Mouse (Mus musculus) hindbrain, postnatal 0 days (tissue): ENCODE measurements at regions not wholly inside any gene's neighbourhood (a gene's known extent, or its start where the extent isn't known, plus 50 kb on each side); places are given as distances from the start of the nearest gene placed in this dataset.
"Not testable (repeated sequence)": the region's sequence is repeated elsewhere in the genome, so short reads cannot be mapped to it uniquely, and the experiment has no call there.

Experiments used
- ATAC-seq: fragments of 200-750 bp; cut with Nextera tagmentation; 2 replicates; pipeline ENCODE4 v1.8.0; 2017; ENCODE audit warnings: mild to moderate bottlenecking, moderate TSS enrichment, moderate library complexity
- DNase-seq: peaks from one replicate; pipeline ENCODE4 v3.0.0-alpha.2; 2015; ENCODE audit warnings: low spot score
- H3K27ac ChIP-seq: fragments of 300-500 bp; sonication (generic); 2 replicates; pipeline ENCODE4 v1.5.1; 2014; ENCODE audit warnings: mild to moderate bottlenecking
- H3K27me3 ChIP-seq: fragments of 300-500 bp; sonication (generic); 2 replicates; pipeline ENCODE4 v1.6.1; 2014; ENCODE audit warnings: low read length, mixed read lengths; ENCODE audit not compliant: insufficient read depth
- H3K36me3 ChIP-seq: fragments of 300-500 bp; sonication (generic); 2 replicates; pipeline ENCODE4 v1.6.1; 2014; ENCODE audit warnings: low read length, mixed read lengths; ENCODE audit not compliant: insufficient read depth
- H3K4me1 ChIP-seq: fragments of 300-500 bp; sonication (generic); 2 replicates; pipeline ENCODE4 v1.6.1; 2014; ENCODE audit warnings: antibody characterized with exemption, low read length, mixed read lengths; ENCODE audit not compliant: insufficient read depth
- H3K4me2 ChIP-seq: fragments of 300-500 bp; sonication (generic); 2 replicates; pipeline ENCODE4 v1.6.1; 2014; ENCODE audit warnings: low read depth, mild to moderate bottlenecking, low read length, moderate library complexity, mixed read lengths
- H3K4me3 ChIP-seq: fragments of 300-500 bp; sonication (generic); 2 replicates; pipeline ENCODE4 v1.5.1; 2014; ENCODE audit warnings: low read length
- H3K9ac ChIP-seq: fragments of 300-500 bp; sonication (generic); replicated peaks from 2 replicates; pipeline ENCODE4 v1.6.1; 2014; ENCODE audit warnings: mild to moderate bottlenecking, low read length, moderate library complexity, mixed read lengths
- H3K9me3 ChIP-seq: fragments of 300-500 bp; sonication (generic); 2 replicates; pipeline ENCODE4 v1.6.1; 2016; ENCODE audit warnings: low read length, mixed read lengths
- CTCF ChIP-seq: IDR thresholded peaks from 2 replicates; pipeline ENCODE4 v1.5.1; 2016; ENCODE audit warnings: antibody characterized with exemption, control low read depth, low read depth
- WGBS: fragments of 180-500 bp; shearing (Covaris S2); extraction: QIAGEN DNeasy Blood & Tissue Kit; methylation state at CpG from one replicate; pipeline ENCODE4 v1.1.7; 2014; 5-methylcytosine and 5-hydroxymethylcytosine counted together

GRCm38 (mm10) chr3:59563486-59564006 lies 166.0 kb upstream of the Gm5538 start:
- 27% methylated on average over 3 of the region's 3 CpGs for WGBS
- ATAC-seq, H3K4me2 ChIP-seq, DNase-seq, H3K4me3 ChIP-seq, H3K9me3 ChIP-seq, H3K9ac ChIP-seq, H3K36me3 ChIP-seq, H3K4me1 ChIP-seq, H3K27ac ChIP-seq, H3K27me3 ChIP-seq: not testable (repeated sequence)

GRCm38 (mm10) chr3:59542621-59543020 lies 187.0 kb upstream of the Gm5538 start:
- ATAC-seq = no peak
- no peak for DNase-seq
- WGBS = 33% methylated on average over 2 of the region's 2 CpGs

GRCm38 (mm10) chr3:59540547-59540946 lies 189.0 kb upstream of the Gm5538 start:
- not testable (repeated sequence) for H3K4me2 ChIP-seq

More at GRCm38 (mm10) chr3:59542621-59543020, 187.0 kb upstream of the Gm5538 start:
- Histone ChIP-seq H3K27me3 (no peaks in the 10 kb centered on the region), H3K4me2 (no peak overlapping the region), H3K9ac (no peak overlapping the region), H3K9me3 (no peaks in the 10 kb centered on the region), H3K27ac (no peak overlapping the region), H3K4me3 (no peak overlapping the region), H3K4me1 (no peaks in the 10 kb centered on the region), H3K36me3 (no peaks in the 10 kb centered on the region)
- TF ChIP-seq CTCF = no peak

GRCm38 (mm10) chr3:59539893-59540292 lies 189.7 kb upstream of the Gm5538 start:
- H3K27ac ChIP-seq, H3K27me3 ChIP-seq, H3K4me2 ChIP-seq, H3K9me3 ChIP-seq, H3K4me1 ChIP-seq, H3K4me3 ChIP-seq, DNase-seq, H3K36me3 ChIP-seq, ATAC-seq, H3K9ac ChIP-seq: not testable (repeated sequence)
- 70% methylated on average over 3 of the region's 3 CpGs for WGBS

More at GRCm38 (mm10) chr3:59540547-59540946, 189.0 kb upstream of the Gm5538 start:
- H3K4me3 ChIP-seq, H3K9me3 ChIP-seq, H3K27ac ChIP-seq, DNase-seq, H3K36me3 ChIP-seq, H3K4me1 ChIP-seq, ATAC-seq, H3K9ac ChIP-seq, H3K27me3 ChIP-seq: not testable (repeated sequence)

- DNase-seq (no peak), ATAC-seq (no peak)
- H3K4me2 ChIP-seq = no peak overlapping the region
- no peak overlapping the region for H3K4me3 ChIP-seq
- no peaks in the 10 kb centered on the region for H3K27me3 ChIP-seq
- H3K36me3 ChIP-seq = no peaks in the 10 kb centered on the region
- H3K4me1 ChIP-seq = no peaks in the 10 kb centered on the region
- H3K9ac ChIP-seq = no peak overlapping the region
- H3K9me3 ChIP-seq = no peaks in the 10 kb centered on the region
- TF ChIP-seq CTCF = no peak
- H3K27ac ChIP-seq = no peak overlapping the region
- 79% methylated on average over 2 of the region's 2 CpGs for WGBS
Observed at GRCm38 (mm10) chr3:59531311-59531834, 187.2 kb upstream of the Igsf10 start.

GRCm38 (mm10) chr3:59530592-59531310 lies 186.6 kb upstream of the Igsf10 start:
- Histone ChIP-seq H3K4me2 (no peak overlapping the region), H3K36me3 (no peaks in the 10 kb centered on the region), H3K4me1 (no peaks in the 10 kb centered on the region), H3K27me3 (no peaks in the 10 kb centered on the region), H3K9me3 (no peaks in the 10 kb centered on the region), H3K4me3 (no peak overlapping the region), H3K27ac (no peak overlapping the region), H3K9ac (no peak overlapping the region)
- no peak for TF ChIP-seq CTCF
- ATAC-seq = no peak
- no peak for DNase-seq
- WGBS = 89% methylated on average over 9 of the region's 9 CpGs

GRCm38 (mm10) chr3:59520766-59521165 lies 176.6 kb upstream of the Igsf10 start:
- H3K9ac ChIP-seq = no peak overlapping the region
- no peaks in the 10 kb centered on the region for H3K4me1 ChIP-seq
- H3K9me3 ChIP-seq = no peaks in the 10 kb centered on the region
- DNase-seq (no peak), ATAC-seq (no peak)
- no peaks in the 10 kb centered on the region for H3K36me3 ChIP-seq
- no peak for TF ChIP-seq CTCF
- H3K4me3 ChIP-seq = no peak overlapping the region
- WGBS = 86% methylated on average over 1 of the region's 1 CpGs
- H3K4me2 ChIP-seq = no peak overlapping the region
- H3K27me3 ChIP-seq = no peaks in the 10 kb centered on the region
- H3K27ac ChIP-seq = no peak overlapping the region
